Mouse (Mus musculus) liver, embryonic 16.5 days (tissue): ENCODE results near the gene Gm49403. TPM values are rescaled to one million over a fixed set of nuclear protein-coding genes. Genes with fewer than 3 reads are reported as not detected.

Source experiments
- ATAC-seq: fragments of 200-750 bp; cut with Nextera tagmentation; 2 replicates; pipeline ENCODE4 v1.8.0; 2017; ENCODE audit warnings: low read depth, mild to moderate bottlenecking, moderate number of reproducible peaks, moderate library complexity
- H3K27ac ChIP-seq: fragments of 300-500 bp; sonication (generic); 2 replicates; pipeline ENCODE4 v1.5.1; 2014; ENCODE audit warnings: mild to moderate bottlenecking, low read length
- H3K27me3 ChIP-seq: fragments of 300-500 bp; sonication (generic); 2 replicates; pipeline ENCODE4 v1.6.1; 2014; ENCODE audit warnings: low read depth, low read length, mixed read lengths; ENCODE audit not compliant: control insufficient read depth, insufficient read depth
- H3K36me3 ChIP-seq: fragments of 300-500 bp; sonication (generic); 2 replicates; pipeline ENCODE4 v1.6.1; 2014; ENCODE audit warnings: mild to moderate bottlenecking; ENCODE audit not compliant: control insufficient read depth, insufficient read depth
- H3K4me1 ChIP-seq: fragments of 300-500 bp; sonication (generic); 2 replicates; pipeline ENCODE4 v1.6.1; 2014; ENCODE audit warnings: low read depth, low read length, mixed read lengths; ENCODE audit not compliant: control insufficient read depth
- H3K4me2 ChIP-seq: fragments of 300-500 bp; sonication (generic); 2 replicates; pipeline ENCODE4 v1.6.1; 2014; ENCODE audit warnings: low read depth, low read length, mixed read lengths
- H3K4me3 ChIP-seq: fragments of 300-500 bp; sonication (generic); 2 replicates; pipeline ENCODE4 v1.5.1; 2014; ENCODE audit warnings: low read depth, mild to moderate bottlenecking, low read length
- H3K9ac ChIP-seq: fragments of 300-500 bp; sonication (generic); 2 replicates; pipeline ENCODE4 v1.6.1; 2014; ENCODE audit warnings: low read depth, low read length
- H3K9me3 ChIP-seq: fragments of 300-500 bp; sonication (generic); replicated peaks from 2 replicates; pipeline ENCODE4 v1.6.1; 2016; ENCODE audit warnings: low read length; ENCODE audit not compliant: control insufficient read depth
- WGBS: fragments of 180-500 bp; shearing (Covaris S2); extraction: QIAGEN DNeasy Blood & Tissue Kit; methylation state at CpG from one replicate; pipeline ENCODE4 v1.1.7; 2014; ENCODE audit not compliant: insufficient replicate concordance; 5-methylcytosine and 5-hydroxymethylcytosine counted together
- microRNA-seq: library from miRNA; unstranded; fragments of <30 nt; microRNA quantifications from one replicate; pipeline ENCODE4, GENCODE M21; 2016
- polyA plus RNA-seq: library from polyadenylated mRNA; unstranded; fragments of >200 nt; fragmentation: Nextera tagmentation; extraction: Ambion mirVana; gene quantifications from 2 replicates; pipeline ENCODE4 v1.2.1, GENCODE M21; 2015

The Gm49403 gene
- polyA plus RNA-seq, 1 experiment from 2014 or later: not detected

- no peak overlapping the region for H3K9ac ChIP-seq
- peaks cover 10% of the 10 kb centered on the region for H3K4me1 ChIP-seq
- no peaks in the 10 kb centered on the region for H3K27me3 ChIP-seq
- no peak for ATAC-seq
- no peak overlapping the region for H3K27ac ChIP-seq
- peaks cover 12% of the 10 kb centered on the region; the same call in 1 of the 2 replicates for H3K36me3 ChIP-seq
- H3K4me2 ChIP-seq: no peak overlapping the region
- no peaks in the 10 kb centered on the region for H3K9me3 ChIP-seq
- H3K4me3 ChIP-seq: no peak overlapping the region
- WGBS: 85% methylated on average over 2 of the region's 2 CpGs
Observed at GRCm38 (mm10) chr19:8936736-8937135, 53.0 kb downstream of the Gm49403 start.

Small RNA genes within 50 kb of the gene (microRNA-seq; reads per million reads assigned to microRNA genes)
- not detected for gene Mir5136

Other genes with a start within 250 kb of the Gm49403 start
- gene Chrm1, start 220.1 kb upstream of the Gm49403 start, polyA plus RNA-seq: 0.02 TPM in 1 of 2 replicates, not detected in the other
- gene Slc3a2, start 160.6 kb upstream of the Gm49403 start, polyA plus RNA-seq: 133 and 137 TPM in 2 replicates
- 40.0 and 48.3 TPM in 2 replicates for gene Wdr74, start 148.1 kb upstream of the Gm49403 start, polyA plus RNA-seq
- 0.45 and 0.63 TPM in 2 replicates for gene 1700092M07Rik, start 143.2 kb upstream of the Gm49403 start, polyA plus RNA-seq
- gene Stx5a, start 142.5 kb upstream of the Gm49403 start, polyA plus RNA-seq: 57.8 and 59.8 TPM in 2 replicates
- 77.8 and 87.7 TPM in 2 replicates for gene Nxf1, start 126.9 kb upstream of the Gm49403 start, polyA plus RNA-seq
- gene Tmem223, start 112.9 kb upstream of the Gm49403 start, polyA plus RNA-seq: 48.1 and 50.9 TPM in 2 replicates
- gene Tmem179b, start 109.5 kb upstream of the Gm49403 start, polyA plus RNA-seq: 90.9 and 93.7 TPM in 2 replicates
- gene Taf6l, start 97.5 kb upstream of the Gm49403 start, polyA plus RNA-seq: 10.0 and 11.0 TPM in 2 replicates
- 56.4 and 64.8 TPM in 2 replicates for gene Polr2g, start 85.4 kb upstream of the Gm49403 start, polyA plus RNA-seq
- 1.0 and 1.5 TPM in 2 replicates for gene Zbtb3, start 81.4 kb upstream of the Gm49403 start, polyA plus RNA-seq
- gene Ttc9c, start 64.6 kb upstream of the Gm49403 start, polyA plus RNA-seq: 21.6 and 22.9 TPM in 2 replicates
- 1.8 and 2.1 TPM in 2 replicates for gene Hnrnpul2, start 63.9 kb upstream of the Gm49403 start, polyA plus RNA-seq
- gene AC129217.1, start 54.2 kb upstream of the Gm49403 start, polyA plus RNA-seq: not detected in 2 replicates
- 27.1 and 29.3 TPM in 2 replicates for gene Bscl2, start 46.5 kb upstream of the Gm49403 start, polyA plus RNA-seq
- 0.22 and 0.51 TPM in 2 replicates for gene Gng3, start 44.7 kb upstream of the Gm49403 start, polyA plus RNA-seq
- gene Lrrn4cl, start 33.2 kb upstream of the Gm49403 start, polyA plus RNA-seq: 0.06 and 0.35 TPM in 2 replicates
- 90.5 and 92.7 TPM in 2 replicates for gene Ubxn1, start 12.4 kb upstream of the Gm49403 start, polyA plus RNA-seq
- gene Uqcc3, start 3.0 kb upstream of the Gm49403 start, polyA plus RNA-seq: 27.9 and 29.6 TPM in 2 replicates
- gene Lbhd1, start 198 bp upstream of the Gm49403 start, polyA plus RNA-seq: 29.6 and 41.8 TPM in 2 replicates
- 38.6 and 43.2 TPM in 2 replicates for gene 1810009A15Rik, start 4.9 kb downstream of the Gm49403 start, polyA plus RNA-seq
- gene Gm49416, start 5.0 kb downstream of the Gm49403 start, polyA plus RNA-seq: not detected in 2 replicates
- 18.3 and 21.1 TPM in 2 replicates for gene Ints5, start 9.1 kb downstream of the Gm49403 start, polyA plus RNA-seq
- 50.3 and 50.8 TPM in 2 replicates for gene Ganab, start 14.1 kb downstream of the Gm49403 start, polyA plus RNA-seq
- gene B3gat3, start 36.4 kb downstream of the Gm49403 start, polyA plus RNA-seq: 19.8 and 20.5 TPM in 2 replicates
- 2.4 and 2.6 TPM in 2 replicates for gene Rom1, start 45.4 kb downstream of the Gm49403 start, polyA plus RNA-seq
- 11.4 and 12.8 TPM in 2 replicates for gene Eml3, start 45.6 kb downstream of the Gm49403 start, polyA plus RNA-seq
- 73.9 and 82.3 TPM in 2 replicates for gene Mta2, start 57.9 kb downstream of the Gm49403 start, polyA plus RNA-seq
- 12.6 and 12.9 TPM in 2 replicates for gene Tut1, start 69.9 kb downstream of the Gm49403 start, polyA plus RNA-seq
- 153 and 172 TPM in 2 replicates for gene Eef1g, start 83.1 kb downstream of the Gm49403 start, polyA plus RNA-seq
- gene Ahnak, start 105.4 kb downstream of the Gm49403 start, polyA plus RNA-seq: 3.1 TPM in 2 replicates
- not detected in 2 replicates for gene Scgb1a1, start 204.0 kb downstream of the Gm49403 start, polyA plus RNA-seq